Mouse (Mus musculus) hindbrain, postnatal 0 days (tissue): Measurements from ENCODE around the gene Pcp2. TPM values are rescaled to one million over a fixed set of nuclear protein-coding genes. Genes with fewer than 3 reads are reported as not detected.

Experiments
- ATAC-seq: fragments of 200-750 bp; cut with Nextera tagmentation; 2 replicates; pipeline ENCODE4 v1.8.0; 2017; ENCODE audit warnings: mild to moderate bottlenecking, moderate TSS enrichment, moderate library complexity
- DNase-seq: peaks from one replicate; pipeline ENCODE4 v3.0.0-alpha.2; 2015; ENCODE audit warnings: low spot score
- H3K27ac ChIP-seq: fragments of 300-500 bp; sonication (generic); 2 replicates; pipeline ENCODE4 v1.5.1; 2014; ENCODE audit warnings: mild to moderate bottlenecking
- H3K27me3 ChIP-seq: fragments of 300-500 bp; sonication (generic); 2 replicates; pipeline ENCODE4 v1.6.1; 2014; ENCODE audit warnings: low read length, mixed read lengths; ENCODE audit not compliant: insufficient read depth
- H3K36me3 ChIP-seq: fragments of 300-500 bp; sonication (generic); 2 replicates; pipeline ENCODE4 v1.6.1; 2014; ENCODE audit warnings: low read length, mixed read lengths; ENCODE audit not compliant: insufficient read depth
- H3K4me1 ChIP-seq: fragments of 300-500 bp; sonication (generic); 2 replicates; pipeline ENCODE4 v1.6.1; 2014; ENCODE audit warnings: antibody characterized with exemption, low read length, mixed read lengths; ENCODE audit not compliant: insufficient read depth
- H3K4me2 ChIP-seq: fragments of 300-500 bp; sonication (generic); 2 replicates; pipeline ENCODE4 v1.6.1; 2014; ENCODE audit warnings: low read depth, mild to moderate bottlenecking, low read length, moderate library complexity, mixed read lengths
- H3K4me3 ChIP-seq: fragments of 300-500 bp; sonication (generic); 2 replicates; pipeline ENCODE4 v1.5.1; 2014; ENCODE audit warnings: low read length
- H3K9ac ChIP-seq: fragments of 300-500 bp; sonication (generic); replicated peaks from 2 replicates; pipeline ENCODE4 v1.6.1; 2014; ENCODE audit warnings: mild to moderate bottlenecking, low read length, moderate library complexity, mixed read lengths
- H3K9me3 ChIP-seq: fragments of 300-500 bp; sonication (generic); 2 replicates; pipeline ENCODE4 v1.6.1; 2016; ENCODE audit warnings: low read length, mixed read lengths
- CTCF ChIP-seq: IDR thresholded peaks from 2 replicates; pipeline ENCODE4 v1.5.1; 2016; ENCODE audit warnings: antibody characterized with exemption, control low read depth, low read depth
- WGBS: fragments of 180-500 bp; shearing (Covaris S2); extraction: QIAGEN DNeasy Blood & Tissue Kit; methylation state at CpG from one replicate; pipeline ENCODE4 v1.1.7; 2014; 5-methylcytosine and 5-hydroxymethylcytosine counted together
- polyA plus RNA-seq: library from polyadenylated mRNA; unstranded; fragments of >200 nt; fragmentation: Nextera tagmentation; extraction: Ambion mirVana; gene quantifications from 2 replicates; pipeline ENCODE4 v1.2.1, GENCODE M21; 2015
- total RNA-seq: library from RNA; depleted of rRNA; stranded (reverse); fragments of >200 nt; gene quantifications from 2 replicates; pipeline ENCODE4 v1.2.3, GENCODE M21; 2014; rRNA removed

The Pcp2 gene
- total and polyA plus RNA-seq, 2 experiments from 2014 or later: 78.6 to 145 TPM

- no peaks in the 10 kb centered on the region for H3K27me3 ChIP-seq
- H3K4me2 ChIP-seq: no peak overlapping the region
- no peak for ATAC-seq
- H3K27ac ChIP-seq: no peak overlapping the region
- H3K9me3 ChIP-seq: no peaks in the 10 kb centered on the region
- no peak overlapping the region for H3K9ac ChIP-seq
- H3K36me3 ChIP-seq: no peaks in the 10 kb centered on the region
- DNase-seq: no peak
- TF ChIP-seq CTCF: no peak
- H3K4me3 ChIP-seq: no peak overlapping the region
- WGBS: 89% methylated on average over 3 of the region's 3 CpGs
- no peaks in the 10 kb centered on the region for H3K4me1 ChIP-seq
These were observed 50.8 kb downstream of the Pcp2 start for GRCm38 (mm10) chr8:3574546-3574945.

Other genes starting within 250 kb of the Pcp2 start
- 45.6 and 50.0 TPM in 2 replicates for gene Arhgef18, start 232.5 kb downstream of the Pcp2 start, total RNA-seq
- gene Arhgef18, start 232.5 kb downstream of the Pcp2 start, polyA plus RNA-seq: 5.4 and 5.5 TPM in 2 replicates
- gene Pex11g, start 157.9 kb downstream of the Pcp2 start, total RNA-seq: 1.5 and 4.9 TPM in 2 replicates
- 2.0 and 2.4 TPM in 2 replicates for gene Pex11g, start 157.9 kb downstream of the Pcp2 start, polyA plus RNA-seq
- gene Tex45, start 154.7 kb downstream of the Pcp2 start, total RNA-seq: 0.26 TPM in 1 of 2 replicates, not detected in the other
- gene Tex45, start 154.7 kb downstream of the Pcp2 start, polyA plus RNA-seq: 0.57 and 0.73 TPM in 2 replicates
- gene Zfp358, start 132.4 kb downstream of the Pcp2 start, total RNA-seq: 98.3 and 109 TPM in 2 replicates
- 46.0 and 49.6 TPM in 2 replicates for gene Zfp358, start 132.4 kb downstream of the Pcp2 start, polyA plus RNA-seq
- 113 and 140 TPM in 2 replicates for gene Mcoln1, start 125.1 kb downstream of the Pcp2 start, total RNA-seq
- gene Mcoln1, start 125.1 kb downstream of the Pcp2 start, polyA plus RNA-seq: 92.4 and 96.8 TPM in 2 replicates
- 55.6 and 82.6 TPM in 2 replicates for gene Pnpla6, start 110.2 kb downstream of the Pcp2 start, total RNA-seq
- gene Pnpla6, start 110.2 kb downstream of the Pcp2 start, polyA plus RNA-seq: 35.3 and 38.4 TPM in 2 replicates
- 0.37 TPM in 1 of 2 replicates, not detected in the other for gene C330021F23Rik, start 57.6 kb downstream of the Pcp2 start, total RNA-seq
- 0.26 and 0.29 TPM in 2 replicates for gene C330021F23Rik, start 57.6 kb downstream of the Pcp2 start, polyA plus RNA-seq
- gene Camsap3, start 38.3 kb downstream of the Pcp2 start, total RNA-seq: 108 and 128 TPM in 2 replicates
- gene Camsap3, start 38.3 kb downstream of the Pcp2 start, polyA plus RNA-seq: 34.9 and 39.1 TPM in 2 replicates
- gene Xab2, start 4.2 kb downstream of the Pcp2 start, total RNA-seq: 44.2 and 47.8 TPM in 2 replicates
- 32.6 and 35.7 TPM in 2 replicates for gene Xab2, start 4.2 kb downstream of the Pcp2 start, polyA plus RNA-seq
- gene Pet100, start 4.0 kb downstream of the Pcp2 start, total RNA-seq: 3.7 and 16.5 TPM in 2 replicates
- gene Pet100, start 4.0 kb downstream of the Pcp2 start, polyA plus RNA-seq: 91.3 and 99.6 TPM in 2 replicates
- gene Stxbp2, start 5.4 kb upstream of the Pcp2 start, total RNA-seq: 9.7 and 23.9 TPM in 2 replicates
- 32.7 and 38.5 TPM in 2 replicates for gene Stxbp2, start 5.4 kb upstream of the Pcp2 start, polyA plus RNA-seq
- not detected in 2 replicates for gene Retn, start 30.2 kb upstream of the Pcp2 start, total RNA-seq
- gene Retn, start 30.2 kb upstream of the Pcp2 start, polyA plus RNA-seq: 0.44 and 0.60 TPM in 2 replicates
- gene Mcemp1, start 40.2 kb upstream of the Pcp2 start, total RNA-seq: not detected in 2 replicates
- 0.09 and 0.23 TPM in 2 replicates for gene Mcemp1, start 40.2 kb upstream of the Pcp2 start, polyA plus RNA-seq
- 21.2 TPM in 1 of 2 replicates, not detected in the other for gene Fcor, start 46.8 kb upstream of the Pcp2 start, total RNA-seq
- gene Fcor, start 46.8 kb upstream of the Pcp2 start, polyA plus RNA-seq: 27.0 and 27.5 TPM in 2 replicates
- 53.3 and 64.8 TPM in 2 replicates for gene Trappc5, start 50.8 kb upstream of the Pcp2 start, total RNA-seq
- 53.9 and 55.8 TPM in 2 replicates for gene Trappc5, start 50.8 kb upstream of the Pcp2 start, polyA plus RNA-seq
- gene Fcer2a, start 68.6 kb upstream of the Pcp2 start, total RNA-seq: not detected in 2 replicates
- 0.41 and 0.44 TPM in 2 replicates for gene Fcer2a, start 68.6 kb upstream of the Pcp2 start, polyA plus RNA-seq
- not detected in 2 replicates for gene Clec4g, start 95.1 kb upstream of the Pcp2 start, total RNA-seq
- not detected in 2 replicates for gene Clec4g, start 95.1 kb upstream of the Pcp2 start, polyA plus RNA-seq
- not detected in 2 replicates for gene Cd209a, start 123.4 kb upstream of the Pcp2 start, total RNA-seq
- gene Cd209a, start 123.4 kb upstream of the Pcp2 start, polyA plus RNA-seq: 0.29 TPM in 1 of 2 replicates, not detected in the other
- gene Cd209e, start 228.8 kb upstream of the Pcp2 start, total RNA-seq: not detected in 2 replicates
- not detected in 2 replicates for gene Cd209e, start 228.8 kb upstream of the Pcp2 start, polyA plus RNA-seq